Mouse (Mus musculus) embryonic fibroblast, embryonic 13.5 days (primary cell): ENCODE data around the gene Pspn.

Experiments
- CTCF ChIP-seq: IDR thresholded peaks from 2 replicates; pipeline ENCODE4 v1.5.1; 2011; ENCODE audit warnings: mild to moderate bottlenecking, control low read depth, low read length, moderate library complexity, borderline replicate concordance; ENCODE audit not compliant: insufficient read depth
- POLR2A ChIP-seq: IDR thresholded peaks from 2 replicates; pipeline ENCODE4 v1.6.1; 2011; ENCODE audit warnings: low read depth, mild to moderate bottlenecking, control low read depth, low read length, moderate library complexity

- no peak for TF ChIP-seq CTCF
- TF ChIP-seq POLR2A, result no peak
These were observed 44.9 kb downstream of the Pspn start for GRCm38 (mm10) chr17:56954871-56955270.
